Mouse (Mus musculus): ENCODE measurements at regions not wholly inside any gene's neighbourhood (a gene's known extent, or its start where the extent isn't known, plus 50 kb on each side); places are given as distances from the start of the nearest gene placed in this dataset.
A peak's percentile ranks its signal among the peaks of the same experiment; 100 is the strongest.

DNA sequence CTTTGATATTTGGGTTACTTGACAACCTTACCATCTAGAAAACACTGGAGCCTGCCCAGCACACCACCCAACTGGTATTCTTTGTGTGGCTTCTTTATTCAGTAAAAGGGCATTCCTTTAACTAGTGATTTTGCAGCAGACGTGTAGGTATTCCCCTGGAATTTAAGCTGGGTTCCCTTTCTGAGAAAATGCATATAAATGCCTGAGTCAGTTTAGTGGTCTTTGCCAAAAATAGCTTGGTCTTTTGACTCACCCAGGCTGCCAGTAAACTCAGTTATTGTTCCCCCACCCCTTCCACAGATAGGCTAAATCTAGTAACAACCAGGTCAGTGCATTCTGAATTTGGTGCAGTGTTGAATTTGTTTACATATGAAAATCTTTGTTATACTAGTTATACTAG, 450.6 kb downstream of the Gm7489 start:
- H3K36me3 ChIP-seq (ENCODE audit: control insufficient read depth, insufficient read depth) = no peaks in the 10 kb centered on the region
- no peak overlapping the region for H3K4me3 ChIP-seq (ENCODE audit: insufficient read depth, poor library complexity, severe bottlenecking)
- no peaks in the 10 kb centered on the region for H3K27me3 ChIP-seq (ENCODE audit: control insufficient read depth, insufficient read depth, insufficient read length)
- H3K79me2 ChIP-seq (ENCODE audit: control insufficient read depth, insufficient read depth) = no peaks in the 10 kb centered on the region
- TF ChIP-seq MYOG (IDR thresholded peaks at IDR 0.05; ENCODE audit: control insufficient read depth, extremely low read depth, insufficient read length) (no peak), MYOD1 (IDR thresholded peaks at IDR 0.05; ENCODE audit: control insufficient read depth, insufficient read length, low read depth) (no peak), CEBPB (IDR thresholded peaks at IDR 0.05; ENCODE audit: low read depth) (no peak), FOSL1 (IDR thresholded peaks at IDR 0.05; ENCODE audit: insufficient read depth, low read length, poor library complexity, severe bottlenecking) (peak; percentile 4), CTCF (IDR thresholded peaks at IDR 0.05; ENCODE audit: control insufficient read depth, insufficient read depth, insufficient read length) (no peak)
- no peaks in the 10 kb centered on the region for H3K79me3 ChIP-seq (ENCODE audit: low read depth)
- no peak overlapping the region for H3ac ChIP-seq (ENCODE audit: control insufficient read depth, insufficient read length, low read depth)

DNA sequence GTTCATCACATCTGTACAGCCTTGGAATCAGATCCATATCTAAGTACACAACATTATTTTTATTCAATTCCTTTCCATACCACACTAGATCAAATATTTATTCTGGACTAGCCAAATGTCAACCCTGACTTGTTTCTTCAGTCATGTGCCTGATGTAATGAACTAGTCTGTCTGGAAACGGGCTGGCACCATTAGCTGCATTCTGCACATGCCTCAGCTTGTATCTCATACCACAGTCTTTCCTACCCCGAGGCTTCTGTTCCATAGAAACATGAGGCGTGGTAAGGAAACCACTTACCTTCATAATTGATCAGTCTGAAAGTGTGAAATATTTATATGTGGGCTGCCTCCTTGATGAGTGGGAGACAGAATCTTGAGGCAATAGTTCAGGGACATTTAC, 469.0 kb downstream of the Gm7489 start:
- Histone ChIP-seq H3ac (ENCODE audit: control insufficient read depth, insufficient read length, low read depth) (no peak overlapping the region), H3K36me3 (ENCODE audit: control insufficient read depth, insufficient read depth) (no peaks in the 10 kb centered on the region), H3K27me3 (ENCODE audit: control insufficient read depth, insufficient read depth, insufficient read length) (no peaks in the 10 kb centered on the region), H3K4me3 (ENCODE audit: insufficient read depth, poor library complexity, severe bottlenecking) (no peak overlapping the region), H3K79me2 (ENCODE audit: control insufficient read depth, insufficient read depth) (no peaks in the 10 kb centered on the region), H3K79me3 (ENCODE audit: low read depth) (no peaks in the 10 kb centered on the region)
- no peak for TF ChIP-seq CTCF (IDR thresholded peaks at IDR 0.05; ENCODE audit: control insufficient read depth, insufficient read depth, insufficient read length)
- no peak for TF ChIP-seq FOSL1 (IDR thresholded peaks at IDR 0.05; ENCODE audit: insufficient read depth, low read length, poor library complexity, severe bottlenecking)
- TF ChIP-seq MYOG (IDR thresholded peaks at IDR 0.05; ENCODE audit: control insufficient read depth, extremely low read depth, insufficient read length) = no peak
- TF ChIP-seq MAX (IDR thresholded peaks at IDR 0.05) = no peak
- TF ChIP-seq USF1 (IDR thresholded peaks at IDR 0.05; ENCODE audit: low read depth) = no peak
- no peak for TF ChIP-seq CEBPB (IDR thresholded peaks at IDR 0.05; ENCODE audit: low read depth)
- TF ChIP-seq MYOD1 (IDR thresholded peaks at IDR 0.05; ENCODE audit: control insufficient read depth, insufficient read length, low read depth) = no peak

DNA sequence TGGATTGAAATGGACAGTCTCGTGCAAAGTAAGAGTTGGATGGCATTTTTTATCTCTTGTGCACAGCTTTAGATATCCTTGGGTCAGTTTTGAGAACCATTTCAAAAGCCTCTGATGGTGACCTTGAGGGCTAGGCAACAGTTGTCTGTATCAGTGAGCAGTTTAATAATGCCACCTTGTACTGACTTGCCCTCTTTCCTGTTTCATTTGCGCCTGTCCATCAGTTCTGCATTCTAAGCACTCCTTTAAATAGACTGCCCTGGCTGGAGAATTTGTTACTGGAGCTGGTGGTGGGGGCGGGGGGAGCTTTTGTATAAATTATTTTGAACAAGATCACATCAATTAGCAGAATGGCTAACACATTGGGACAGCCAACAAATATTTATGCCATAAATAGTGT, 474.0 kb downstream of the Gm7489 start:
- H3K36me3 ChIP-seq (ENCODE audit: control insufficient read depth, insufficient read depth) = no peaks in the 10 kb centered on the region
- no peaks in the 10 kb centered on the region for H3K79me3 ChIP-seq (ENCODE audit: low read depth)
- TF ChIP-seq MAX (IDR thresholded peaks at IDR 0.05) (no peak), MYOG (IDR thresholded peaks at IDR 0.05; ENCODE audit: control insufficient read depth, extremely low read depth, insufficient read length) (no peak), CTCF (IDR thresholded peaks at IDR 0.05; ENCODE audit: control insufficient read depth, insufficient read depth, insufficient read length) (no peak), USF1 (IDR thresholded peaks at IDR 0.05; ENCODE audit: low read depth) (no peak), FOSL1 (IDR thresholded peaks at IDR 0.05; ENCODE audit: insufficient read depth, low read length, poor library complexity, severe bottlenecking) (no peak), CEBPB (IDR thresholded peaks at IDR 0.05; ENCODE audit: low read depth) (no peak), MYOD1 (IDR thresholded peaks at IDR 0.05; ENCODE audit: control insufficient read depth, insufficient read length, low read depth) (no peak)
- no peaks in the 10 kb centered on the region for H3K27me3 ChIP-seq (ENCODE audit: control insufficient read depth, insufficient read depth, insufficient read length)
- no peaks in the 10 kb centered on the region for H3K79me2 ChIP-seq (ENCODE audit: control insufficient read depth, insufficient read depth)
- H3K4me3 ChIP-seq (ENCODE audit: insufficient read depth, poor library complexity, severe bottlenecking) = no peak overlapping the region
- no peak overlapping the region for H3ac ChIP-seq (ENCODE audit: control insufficient read depth, insufficient read length, low read depth)
